Mouse (Mus musculus) lung, postnatal 0 days (tissue): ENCODE results near the gene Acsf3.

Experiments
- CTCF ChIP-seq: IDR thresholded peaks from 2 replicates; pipeline ENCODE4 v1.5.1; 2016; ENCODE audit warnings: antibody characterized with exemption, mild to moderate bottlenecking
- EP300 ChIP-seq: IDR thresholded peaks from 2 replicates; pipeline ENCODE4 v1.6.1; 2016; ENCODE audit warnings: antibody characterized with exemption, mild to moderate bottlenecking, control low read depth

GRCm38 (mm10) chr8:122737886-122738285 lies 37.4 kb upstream of the Acsf3 start:
- TF ChIP-seq CTCF (no peak), EP300 (no peak)
